Mouse (Mus musculus) thymus, adult 2 months (tissue): ENCODE measurements around the gene Grm3. TPM values are rescaled to one million over a fixed set of nuclear protein-coding genes. Genes with fewer than 3 reads are reported as not detected.

Experiments used
- DNase-seq: peaks from one replicate; pipeline ENCODE4 v3.0.0; 2021
- H3K27ac ChIP-seq: fragments of 200-500 bp; 2 replicates; pipeline ENCODE4 v1.5.1; 2012; ENCODE audit warnings: low read length, control low read depth; ENCODE audit not compliant: control insufficient read depth, insufficient read depth
- H3K27me3 ChIP-seq: fragments of 200-500 bp; 2 replicates; pipeline ENCODE4 v1.6.1; 2012; ENCODE audit warnings: mild to moderate bottlenecking, low read length, moderate library complexity, mixed read lengths; ENCODE audit not compliant: control insufficient read depth, insufficient read depth
- H3K36me3 ChIP-seq: fragments of 200-500 bp; 2 replicates; pipeline ENCODE4 v1.6.1; 2012; ENCODE audit warnings: mild to moderate bottlenecking, low read length, moderate library complexity; ENCODE audit not compliant: control insufficient read depth, insufficient read depth
- H3K4me1 ChIP-seq: fragments of 200-500 bp; replicated peaks from 2 replicates; pipeline ENCODE4 v1.6.1; 2012; ENCODE audit warnings: low read length; ENCODE audit not compliant: control insufficient read depth, insufficient read depth
- H3K4me3 ChIP-seq: fragments of 200-500 bp; 2 replicates; pipeline ENCODE4 v1.5.1; 2012; ENCODE audit warnings: mild to moderate bottlenecking, low read length, control low read depth, moderate library complexity; ENCODE audit not compliant: control insufficient read depth, insufficient read depth
- CTCF ChIP-seq: fragments of 200-500 bp; IDR thresholded peaks from 2 replicates; pipeline ENCODE4 v1.5.1; 2012; ENCODE audit warnings: mild to moderate bottlenecking, control low read depth, low read length, moderate library complexity, borderline replicate concordance; ENCODE audit not compliant: control insufficient read depth, poor library complexity, insufficient read depth; ENCODE audit errors: extremely low read depth
- POLR2A ChIP-seq: fragments of 200-500 bp; IDR thresholded peaks from 2 replicates; pipeline ENCODE4 v1.6.1; 2012; ENCODE audit warnings: mild to moderate bottlenecking, low read length, control low read depth, moderate library complexity; ENCODE audit not compliant: control insufficient read depth, poor library complexity, insufficient read depth; ENCODE audit errors: extremely low read depth
- WGBS: fragments of 180-500 bp; shearing (Covaris S2); methylation state at CpG from one replicate; pipeline ENCODE4 v1.1.7; 2018; 5-methylcytosine and 5-hydroxymethylcytosine counted together
- polyA plus RNA-seq: library from polyadenylated mRNA; depleted of rRNA; stranded (reverse); fragments of >200 nt; gene quantifications from 2 replicates; pipeline ENCODE4 v1.2.3, GENCODE M21; 2012

The Grm3 gene
- polyA plus RNA-seq, 1 experiment: not detected

DNA sequence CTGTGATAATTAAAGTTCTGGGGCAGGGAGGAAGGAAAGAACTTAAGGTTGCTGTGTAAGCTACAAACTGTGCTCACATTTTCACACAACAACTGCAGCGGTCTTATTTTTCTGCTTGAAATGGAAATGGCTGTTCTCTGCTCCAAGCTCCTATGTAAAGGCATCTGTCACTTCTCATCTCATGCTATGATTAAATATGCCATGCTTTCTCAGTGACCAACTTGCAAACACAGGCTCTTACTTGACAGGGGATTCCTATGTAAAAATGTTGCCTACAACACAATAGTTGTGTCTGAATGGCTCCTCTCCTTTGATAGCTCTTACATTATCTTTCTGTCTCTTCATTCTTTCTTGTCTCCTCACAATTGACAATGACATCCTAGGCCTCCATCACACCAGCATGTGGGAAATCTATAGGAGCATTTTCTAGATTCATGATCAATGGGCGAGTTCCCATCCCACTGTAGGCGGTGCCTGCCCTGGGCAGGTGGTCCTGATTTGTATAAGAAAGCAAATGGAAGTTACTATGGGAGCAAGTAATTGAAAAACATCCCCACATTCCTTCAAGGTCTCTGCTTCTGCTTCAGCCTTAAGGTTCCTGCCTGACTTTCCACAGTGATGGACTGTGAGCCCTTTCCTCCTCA, 34.2 kb downstream of the Grm3 start:
- H3K4me1 ChIP-seq: no peaks in the 10 kb centered on the region

DNA sequence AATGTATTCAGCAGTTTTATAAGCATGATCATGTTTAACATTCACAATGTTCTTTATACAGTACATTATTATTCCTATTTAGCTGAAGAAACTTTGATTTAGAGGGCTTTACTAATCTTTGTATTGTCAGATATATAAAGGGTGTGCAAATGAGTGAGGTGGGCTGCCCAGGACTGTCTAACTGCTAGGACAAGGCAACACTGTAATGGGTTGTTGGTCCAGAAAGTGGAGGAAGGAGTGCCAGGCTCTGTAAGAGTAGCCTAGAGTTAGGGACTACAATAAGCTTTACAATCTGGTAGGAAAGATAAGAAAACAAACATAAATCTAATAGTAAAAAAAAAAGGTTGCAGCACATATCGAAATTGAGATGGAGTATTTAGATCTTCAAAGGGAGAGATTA, 34.8 kb downstream of the Grm3 start:
- H3K36me3 ChIP-seq: no peaks in the 10 kb centered on the region
- no peaks in the 10 kb centered on the region for H3K4me1 ChIP-seq
- H3K4me3 ChIP-seq: no peak overlapping the region
- H3K27ac ChIP-seq: no peak overlapping the region
- no peaks in the 10 kb centered on the region for H3K27me3 ChIP-seq
- no peak for DNase-seq
- no peak for TF ChIP-seq POLR2A
- TF ChIP-seq CTCF: no peak
- 29% methylated on average over 1 of the region's 1 CpGs for WGBS

More for the DNA sequence above, 34.2 kb downstream of the Grm3 start:
- no peak for DNase-seq
- Histone ChIP-seq H3K27ac (no peak overlapping the region), H3K27me3 (no peaks in the 10 kb centered on the region), H3K36me3 (no peaks in the 10 kb centered on the region), H3K4me3 (no peak overlapping the region)
- no peak for TF ChIP-seq CTCF
- no peak for TF ChIP-seq POLR2A
- WGBS: 68% methylated on average over 3 of the region's 3 CpGs

DNA sequence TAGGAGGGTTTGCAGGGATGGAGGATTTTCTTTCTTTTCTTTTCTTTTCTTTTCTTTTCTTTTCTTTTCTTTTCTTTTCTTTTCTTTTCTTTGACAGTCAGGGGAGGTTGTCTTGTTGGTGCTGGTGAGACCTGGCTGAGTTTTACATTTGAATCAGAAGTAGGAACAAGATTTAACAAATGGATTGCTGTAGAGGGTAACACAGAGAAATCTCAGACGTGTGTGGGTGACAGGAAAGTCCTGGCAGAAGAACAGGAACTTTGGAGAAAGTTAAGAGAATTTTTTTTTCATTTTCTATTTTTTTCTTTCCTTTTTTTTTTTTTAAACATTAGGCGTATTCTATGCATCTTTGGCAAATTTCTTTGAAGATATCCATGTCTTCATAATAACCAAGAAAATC, 41.8 kb downstream of the Grm3 start:
- Histone ChIP-seq H3K36me3 (no peaks in the 10 kb centered on the region), H3K4me1 (no peaks in the 10 kb centered on the region), H3K27ac (no peak overlapping the region), H3K4me3 (no peak overlapping the region), H3K27me3 (no peaks in the 10 kb centered on the region)
- 53% methylated on average over 2 of the region's 2 CpGs for WGBS
- TF ChIP-seq POLR2A: no peak
- TF ChIP-seq CTCF: no peak
- no peak for DNase-seq

DNA sequence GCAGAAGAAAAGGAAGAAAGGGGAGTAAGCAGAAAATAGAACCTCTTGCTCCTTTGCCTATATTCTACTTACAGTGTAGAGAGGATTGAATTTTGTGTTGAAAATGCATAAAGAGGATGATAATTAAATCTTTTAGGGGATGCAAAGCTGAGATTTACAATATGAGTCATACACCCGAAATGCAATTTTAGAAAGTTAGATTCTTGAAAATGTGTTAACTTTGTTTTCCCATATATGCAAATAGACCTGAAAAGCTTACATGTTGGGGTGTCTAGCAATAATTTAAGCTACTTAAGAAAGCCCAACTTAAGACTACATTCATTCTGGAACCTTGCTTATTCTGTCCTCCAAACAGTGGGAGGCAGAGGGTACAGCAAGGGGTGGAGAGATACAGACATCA, 56.0 kb downstream of the Grm3 start:
- H3K4me3 ChIP-seq: no peak overlapping the region
- TF ChIP-seq POLR2A (no peak), CTCF (no peak)
- DNase-seq: no peak
- no peaks in the 10 kb centered on the region for H3K27me3 ChIP-seq
- H3K27ac ChIP-seq: no peak overlapping the region
- H3K36me3 ChIP-seq: no peaks in the 10 kb centered on the region
- WGBS: 89% methylated on average over 1 of the region's 1 CpGs
- no peaks in the 10 kb centered on the region for H3K4me1 ChIP-seq

DNA sequence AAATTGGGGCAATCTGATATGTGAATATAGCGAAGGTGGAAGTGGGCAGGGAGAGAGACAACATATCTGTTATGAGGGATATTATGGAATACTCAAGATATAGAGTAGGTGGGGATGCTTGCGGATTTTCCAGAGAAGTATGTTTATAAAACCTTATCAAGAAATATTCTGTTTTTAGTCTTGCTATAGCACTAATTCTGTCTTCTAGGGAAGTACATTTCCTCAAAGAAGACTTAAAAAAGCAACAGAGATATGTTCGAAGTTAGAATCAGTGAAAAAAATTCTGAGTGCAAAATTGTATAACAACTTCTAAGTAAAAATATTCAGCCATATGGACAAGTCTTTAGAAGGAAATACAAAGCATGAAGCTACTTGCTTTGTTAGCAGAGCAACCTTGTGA, 61.6 kb downstream of the Grm3 start:
- DNase-seq: no peak
- WGBS: 89% methylated on average over 3 of the region's 3 CpGs
- H3K36me3 ChIP-seq: no peaks in the 10 kb centered on the region
- H3K27me3 ChIP-seq: no peaks in the 10 kb centered on the region
- no peak overlapping the region for H3K4me3 ChIP-seq
- no peaks in the 10 kb centered on the region for H3K4me1 ChIP-seq
- TF ChIP-seq POLR2A: no peak
- TF ChIP-seq CTCF: no peak
- no peak overlapping the region for H3K27ac ChIP-seq

DNA sequence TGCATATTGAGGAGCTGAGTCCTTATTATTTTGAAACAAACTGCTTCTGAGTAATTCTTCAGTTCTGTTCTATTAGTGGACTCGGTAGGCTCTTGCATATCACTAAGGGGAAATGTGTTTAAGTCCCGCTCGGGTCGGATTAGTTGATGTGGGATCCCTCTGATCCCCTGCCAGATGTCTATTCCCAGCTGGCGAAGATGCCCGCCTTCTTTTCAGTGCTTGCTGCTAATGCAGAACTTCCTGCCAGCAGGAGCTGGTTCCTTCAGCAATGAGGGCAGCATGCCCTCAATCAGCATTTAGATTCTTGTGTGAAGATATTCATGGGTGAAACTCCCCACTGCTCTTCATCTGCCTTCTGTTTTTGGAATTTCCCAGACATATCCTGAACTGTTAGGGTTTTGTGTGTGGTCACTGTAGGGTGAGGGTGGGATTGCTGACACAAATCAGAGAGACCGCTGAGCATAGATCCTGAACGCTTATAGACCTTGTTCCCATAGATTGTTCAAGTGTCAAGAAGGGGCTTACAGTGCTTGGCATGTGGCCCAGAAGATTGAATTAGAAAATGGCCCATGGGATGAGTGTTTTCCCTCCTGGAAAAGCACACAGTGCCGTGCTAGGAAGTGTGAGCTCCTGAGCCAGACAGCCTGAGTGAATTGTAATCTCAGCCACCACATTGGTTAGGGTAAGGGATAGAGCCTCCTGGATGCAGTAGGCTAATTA, 62.9 kb downstream of the Grm3 start:
- Histone ChIP-seq H3K27me3 (no peaks in the 10 kb centered on the region), H3K4me3 (no peak overlapping the region), H3K27ac (no peak overlapping the region), H3K4me1 (no peaks in the 10 kb centered on the region), H3K36me3 (no peaks in the 10 kb centered on the region)
- 77% methylated on average over 9 of the region's 9 CpGs for WGBS
- DNase-seq: no peak
- TF ChIP-seq CTCF: no peak
- TF ChIP-seq POLR2A: no peak

DNA sequence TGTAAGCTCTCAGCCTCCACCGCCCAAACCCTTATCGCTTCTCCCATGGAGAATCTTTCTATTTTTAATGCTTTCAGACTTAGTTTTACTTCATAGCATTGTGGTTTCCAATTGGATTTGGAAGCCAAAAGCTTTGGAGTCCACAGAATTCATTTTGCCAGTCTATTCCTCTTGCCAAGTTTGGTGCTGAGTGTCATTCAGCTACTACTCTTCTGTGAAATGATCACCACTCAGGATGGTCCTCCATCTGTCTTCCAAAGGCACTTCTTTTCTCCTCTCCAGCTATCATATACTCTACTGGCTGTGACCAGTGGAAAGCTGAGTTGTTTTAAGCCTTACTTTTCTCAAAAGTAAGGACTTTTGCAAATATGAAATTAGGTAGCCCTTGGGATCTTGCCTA, 86.4 kb downstream of the Grm3 start:
- Histone ChIP-seq H3K4me3 (no peak overlapping the region), H3K27me3 (no peaks in the 10 kb centered on the region), H3K36me3 (no peaks in the 10 kb centered on the region), H3K4me1 (no peaks in the 10 kb centered on the region), H3K27ac (no peak overlapping the region)
- no peak for TF ChIP-seq CTCF
- no peak for TF ChIP-seq POLR2A
- no peak for DNase-seq
- 97% methylated on average over 2 of the region's 2 CpGs for WGBS

DNA sequence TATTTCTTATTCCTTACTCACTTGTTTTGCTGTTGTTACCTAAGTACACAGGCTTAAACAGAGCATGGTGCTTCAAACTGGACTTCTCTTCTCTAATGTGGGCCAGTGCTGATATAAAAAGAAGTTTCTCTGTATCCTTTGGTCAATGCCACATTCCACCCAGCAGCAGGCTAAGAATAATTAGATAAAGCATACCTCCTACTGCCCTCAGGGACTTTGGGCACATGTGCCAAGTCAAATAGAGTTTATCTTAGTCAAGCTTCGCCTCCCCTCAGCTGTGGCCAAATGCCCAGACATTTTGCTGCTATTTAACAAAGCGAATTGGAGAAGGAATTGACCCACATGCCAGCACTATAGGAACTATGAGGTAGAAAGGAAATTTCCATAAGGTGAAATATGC, 97.8 kb downstream of the Grm3 start:
- H3K4me3 ChIP-seq: no peak overlapping the region
- H3K27me3 ChIP-seq: no peaks in the 10 kb centered on the region
- DNase-seq: no peak
- no peaks in the 10 kb centered on the region for H3K4me1 ChIP-seq
- WGBS: 77% methylated on average over 2 of the region's 2 CpGs
- no peaks in the 10 kb centered on the region for H3K36me3 ChIP-seq
- TF ChIP-seq CTCF (no peak), POLR2A (no peak)
- H3K27ac ChIP-seq: no peak overlapping the region
